Comparison of ENCODE assay signal across 1 mouse cellular context in the genomic region with DNA sequence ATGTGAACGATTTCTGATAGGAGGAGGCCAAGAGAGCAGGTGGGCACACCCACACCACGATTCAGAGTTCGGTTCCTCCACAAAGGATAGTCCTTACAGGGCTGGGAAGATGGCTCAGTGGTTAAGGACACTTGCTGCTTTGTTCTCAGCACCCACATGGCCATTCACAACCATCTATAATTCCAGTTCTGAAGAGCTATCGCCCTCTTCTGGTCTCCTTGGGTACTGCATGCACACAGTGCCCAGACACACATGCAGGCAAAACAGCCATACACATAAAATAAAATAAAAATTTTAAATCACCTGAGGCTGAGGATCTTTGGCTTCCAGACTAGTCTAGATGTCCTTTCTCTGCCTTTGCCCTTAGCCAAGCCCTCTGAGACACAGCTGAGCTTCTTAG.
TF ChIP-seq lines count a peak whose summit lies in the region.

No protein-coding gene starts in this region.

TF ChIP-seq in CH12.LX, 34 proteins besides CTCF, POLR2A, EP300 and RAD21 (continued from another document):
- TF ChIP-seq E2F4 (IDR thresholded peaks at IDR 0.05; ENCODE audit: insufficient replicate concordance, low read depth, low read length) = no peak
- TF ChIP-seq JUN (IDR thresholded peaks at IDR 0.05; ENCODE audit: insufficient read depth, low read depth, low read length) = no peak
- TF ChIP-seq BHLHE40 (IDR thresholded peaks at IDR 0.05; ENCODE audit: low read depth, low read length) = no peak
- TF ChIP-seq GABPA (IDR thresholded peaks at IDR 0.05; ENCODE audit: insufficient replicate concordance, low read depth, low read length) = no peak
- TF ChIP-seq TCF12 (IDR thresholded peaks at IDR 0.05; ENCODE audit: low read depth, low read length) = no peak
- no peak for TF ChIP-seq MEF2A (IDR thresholded peaks at IDR 0.05; ENCODE audit: borderline replicate concordance, low read depth, low read length)
- TF ChIP-seq ETS1 (conservative IDR thresholded peaks at IDR 0.05; ENCODE audit: low read depth, low read length) = no peak
- no peak for TF ChIP-seq TBP (conservative IDR thresholded peaks at IDR 0.05; ENCODE audit: low read depth, low read length)
TF ChIP-seq in CH12.LX: peak in this region for 0.
